Mouse (Mus musculus): ENCODE data around the gene Smyd4.

GRCm38 (mm10) chr11:75438804-75439203, 90.6 kb downstream of the Smyd4 start:
- no peak for TF ChIP-seq CTCF (IDR thresholded peaks at IDR 0.05)
- no peak for TF ChIP-seq EP300 (IDR thresholded peaks at IDR 0.05; ENCODE audit: insufficient read depth, low read depth, low read length)
